Mouse (Mus musculus): Measurements from ENCODE around the gene Gm5485.

DNA sequence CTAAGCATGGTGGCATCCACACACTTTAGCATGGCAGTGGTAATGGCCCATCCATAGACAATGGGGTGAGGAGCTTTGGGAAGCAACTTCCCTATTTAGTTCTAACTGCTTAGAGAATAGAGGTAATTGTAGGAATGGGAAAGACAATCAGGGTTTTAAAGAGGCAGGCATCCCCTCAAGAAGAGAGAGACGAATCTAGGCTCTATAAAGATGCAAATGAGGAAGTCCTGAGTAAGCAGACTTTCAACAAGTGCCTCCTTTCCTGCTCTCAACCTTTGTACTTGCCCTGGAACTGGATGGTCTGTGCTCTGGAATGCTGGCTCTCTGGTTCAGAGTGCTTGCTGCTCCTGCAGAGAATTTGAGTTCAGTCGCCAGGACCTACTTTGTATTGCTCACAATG, 10.3 kb upstream of the Gm5485 start:
- TF ChIP-seq CTCF (IDR thresholded peaks at IDR 0.05; ENCODE audit: control insufficient read depth, insufficient read depth, insufficient read length) (no peak), MAX (IDR thresholded peaks at IDR 0.05) (no peak)

All from C2C12 (cell line).